Mouse (Mus musculus) embryo, embryonic 9.5 days (tissue): Measurements from ENCODE around the gene Lgr5.

ENCODE experiments used
- DNase-seq: peaks from one replicate; pipeline ENCODE4 v3.0.0-alpha.2; 2017; ENCODE audit errors: extremely low spot score

Lgr5 gene

DNA sequence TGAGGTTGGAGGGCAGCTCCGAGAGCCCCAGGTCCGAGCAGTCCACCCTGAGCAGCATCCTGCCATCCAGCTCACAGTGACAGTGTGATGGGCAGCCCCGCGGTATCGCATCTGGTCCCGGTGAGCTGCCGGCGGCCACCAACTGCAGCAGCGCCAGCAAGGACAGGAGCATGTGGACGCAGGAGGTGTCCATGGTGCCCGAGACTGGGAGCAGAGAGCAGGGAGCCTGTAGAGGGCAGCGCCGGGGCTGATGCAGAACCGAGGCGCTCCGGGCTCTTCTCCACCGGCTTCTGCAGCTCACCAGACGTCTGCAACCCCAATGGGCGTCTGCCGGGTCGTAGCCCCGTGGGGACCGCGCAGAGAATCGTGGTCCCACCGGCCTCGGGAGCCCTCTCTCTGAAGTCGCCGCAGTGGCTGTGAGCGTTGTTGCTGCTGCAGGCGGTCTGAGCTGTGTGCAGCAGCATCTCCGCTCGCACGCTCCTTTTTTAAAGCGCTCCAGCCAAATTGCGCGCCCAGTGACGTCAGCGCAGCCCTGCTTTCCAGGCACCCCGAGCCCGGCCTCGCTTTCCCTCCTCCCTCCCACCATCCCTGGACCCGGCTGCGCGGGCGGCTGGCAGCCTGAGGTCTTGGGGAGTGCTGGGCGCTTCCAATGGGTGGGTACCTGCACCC, at the start of gene Lgr5:
Lgr5 (minus strand) TSS at position 480 of the 669 bp plus-strand sequence.
- peak; percentile 79 for DNase-seq

DNA sequence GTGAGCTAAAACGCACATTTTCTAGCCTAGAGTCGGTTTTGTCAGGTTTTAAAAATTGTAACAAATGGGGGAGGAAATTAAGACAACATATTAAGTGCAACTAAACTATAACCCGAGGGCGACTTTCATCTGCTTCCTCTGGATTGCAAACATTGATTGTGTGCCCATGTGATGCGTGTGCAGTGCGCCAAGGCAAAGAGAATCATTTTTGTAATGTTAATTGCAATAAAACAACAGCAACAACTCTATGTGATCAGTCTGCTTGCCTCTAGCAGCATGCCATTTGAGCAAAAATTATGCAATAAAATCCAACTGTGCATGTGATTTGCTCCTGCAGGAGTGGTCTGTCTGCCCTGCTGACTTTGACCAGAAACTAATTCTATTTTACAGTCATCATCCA, 39.1 kb upstream of the Lgr5 start:
- DNase-seq, result no peak

DNA sequence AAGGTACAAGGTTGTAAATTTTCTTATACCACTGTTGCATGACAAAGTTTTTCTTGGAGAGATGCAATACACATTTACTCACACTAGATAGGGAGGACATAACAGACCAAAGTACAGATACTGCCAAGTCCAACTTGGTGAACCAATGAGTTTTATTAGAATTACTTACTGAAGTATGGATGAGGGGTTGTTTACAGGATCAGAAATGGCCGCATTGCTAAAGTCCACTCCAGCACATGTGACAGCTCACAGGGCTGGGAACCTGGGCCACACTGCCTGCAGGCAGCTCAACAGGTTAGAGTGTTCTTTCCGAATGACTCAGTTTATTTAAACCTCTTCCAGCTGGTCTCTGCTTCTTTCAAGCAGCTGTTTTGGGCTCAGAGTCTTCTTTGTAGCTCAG, 37.4 kb upstream of the Lgr5 start:
- DNase-seq, result no peak

DNA sequence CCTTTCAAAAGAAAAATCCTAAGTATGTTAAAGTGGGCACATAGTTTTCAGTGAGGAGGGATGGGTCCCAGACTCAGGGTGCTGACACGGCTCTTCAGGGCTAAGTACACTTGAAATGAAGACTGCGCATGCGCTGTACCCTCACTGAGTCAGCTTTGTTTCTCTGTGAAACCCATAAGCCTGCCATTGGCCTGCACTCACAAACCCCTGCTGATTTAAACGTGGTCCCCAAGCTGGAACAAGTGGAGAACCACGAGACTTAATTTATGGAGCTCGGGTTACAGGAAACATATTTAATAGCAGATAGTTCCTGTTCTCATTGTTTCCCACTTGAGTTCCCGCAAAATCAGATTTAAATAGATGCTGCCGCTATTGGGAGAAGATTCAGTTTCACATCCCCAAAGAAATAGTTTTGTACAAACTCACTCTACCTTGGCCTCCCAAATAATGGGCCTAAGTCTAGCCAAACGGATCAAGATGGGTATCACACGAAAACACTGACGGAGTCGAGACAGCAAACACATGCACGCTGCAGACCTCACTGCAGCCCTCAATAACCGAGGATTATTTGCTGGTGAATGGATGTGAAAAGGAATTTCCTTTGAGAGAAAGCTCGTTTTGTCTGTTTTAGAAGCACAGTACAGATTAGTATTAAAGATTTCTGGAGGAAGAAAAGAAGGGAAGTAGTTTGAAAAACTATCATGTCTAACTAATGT, 36.5 kb upstream of the Lgr5 start:
- DNase-seq, result no peak

DNA sequence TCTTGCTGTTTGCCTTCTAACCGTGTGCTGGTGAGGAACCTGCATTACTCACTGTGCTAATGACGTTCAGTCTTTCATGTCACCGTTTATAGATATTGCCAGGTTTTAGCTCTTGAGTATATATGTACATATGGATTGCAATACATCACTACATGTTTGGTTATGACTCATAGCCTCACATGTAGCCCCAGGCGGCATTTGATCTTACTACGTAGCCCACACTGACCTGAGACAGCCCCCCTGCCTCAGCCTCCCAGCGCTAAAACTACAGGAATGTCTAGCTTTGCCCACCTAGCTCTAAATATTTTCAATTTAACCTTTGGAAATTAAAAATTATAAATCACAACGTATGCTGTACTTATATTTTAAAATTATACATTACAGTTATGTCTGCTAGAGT, 35.9 kb upstream of the Lgr5 start:
- DNase-seq, result no peak

DNA sequence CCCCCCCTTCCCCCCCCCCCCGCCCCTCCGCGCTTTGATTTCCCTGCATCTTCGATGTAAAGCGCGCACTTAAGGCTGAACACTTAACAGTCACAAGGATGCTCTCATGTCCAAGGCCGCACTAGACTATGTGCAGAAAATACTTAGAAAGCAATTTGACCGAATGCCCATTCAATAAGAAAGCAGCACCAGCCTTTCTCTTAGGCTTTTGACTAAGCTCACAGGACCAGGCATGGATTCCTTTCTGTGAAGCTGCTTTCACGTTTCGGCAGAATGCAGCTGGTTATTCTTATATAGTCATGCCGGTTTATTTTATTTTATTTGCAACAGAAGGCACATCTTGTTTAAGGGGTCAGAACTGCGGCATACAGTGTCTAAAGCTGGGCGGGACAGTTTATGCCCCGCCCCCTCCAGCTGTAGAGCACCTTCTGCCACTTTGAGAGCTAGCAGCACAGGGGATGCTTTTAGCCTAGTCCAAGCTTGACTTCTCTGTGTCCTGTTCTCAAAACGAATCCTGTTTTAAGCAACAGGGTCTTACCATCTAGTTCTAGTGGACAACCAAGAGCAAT, 30.8 kb upstream of the Lgr5 start:
- peak; percentile 13 for DNase-seq

DNA sequence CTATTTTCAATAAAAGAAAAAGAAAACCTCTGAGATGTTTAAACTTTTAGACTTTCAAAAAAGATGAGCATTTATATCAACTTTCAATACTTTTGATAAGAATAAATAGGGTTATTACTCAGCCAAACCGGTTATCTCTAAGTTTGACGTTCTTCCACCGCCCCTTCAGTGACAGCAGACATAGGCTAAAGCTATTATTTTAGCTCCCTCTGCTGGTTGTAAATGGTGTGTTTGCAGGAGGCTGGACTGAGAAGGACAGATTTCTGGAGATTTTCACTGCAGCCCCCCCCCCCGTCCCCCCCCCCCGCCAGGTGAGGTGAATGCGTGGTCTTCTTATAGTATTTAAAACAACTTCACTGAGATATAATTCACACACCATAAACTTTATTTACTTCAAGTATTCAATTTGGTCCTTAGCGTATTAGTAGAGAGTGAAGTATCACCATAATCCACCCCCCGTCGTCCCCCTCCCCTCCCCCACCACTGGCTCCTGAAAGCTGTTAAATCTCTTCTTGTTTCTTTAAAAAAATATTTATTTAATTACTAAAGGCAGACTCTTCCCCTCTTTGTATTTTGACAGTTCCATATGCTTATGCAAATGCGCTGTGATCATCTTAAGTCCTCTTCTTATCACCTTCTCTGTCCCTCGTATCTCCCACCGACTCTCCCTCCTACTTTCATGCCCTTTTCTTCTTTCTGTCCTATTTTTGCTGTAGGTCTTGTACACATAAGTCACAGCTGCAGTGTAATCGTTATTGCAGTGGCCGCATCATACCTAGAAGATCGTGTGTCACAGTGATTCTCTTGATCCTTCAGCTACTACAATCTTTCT, 30.1 kb upstream of the Lgr5 start:
- peak; percentile 54 for DNase-seq

DNA sequence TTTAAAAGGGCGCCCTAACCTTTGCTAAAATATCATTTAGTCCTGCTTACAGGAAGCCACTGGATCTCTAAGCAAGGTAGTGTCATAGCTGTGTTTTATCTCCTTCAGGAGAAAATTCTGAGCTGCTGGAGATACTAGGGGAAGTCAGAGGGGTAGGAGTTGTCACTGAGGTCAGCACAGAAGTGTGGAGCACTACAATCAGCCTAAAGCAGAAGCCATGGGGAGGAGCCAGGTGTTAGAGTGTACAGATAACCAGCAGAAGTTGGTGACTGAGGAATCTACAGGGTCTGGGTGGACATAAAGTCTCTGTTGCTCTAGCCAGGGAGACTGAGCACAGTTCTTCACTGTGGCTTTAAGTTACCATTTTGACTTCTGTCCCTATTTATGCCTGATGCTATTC, 8.2 kb upstream of the Lgr5 start:
- no peak for DNase-seq

DNA sequence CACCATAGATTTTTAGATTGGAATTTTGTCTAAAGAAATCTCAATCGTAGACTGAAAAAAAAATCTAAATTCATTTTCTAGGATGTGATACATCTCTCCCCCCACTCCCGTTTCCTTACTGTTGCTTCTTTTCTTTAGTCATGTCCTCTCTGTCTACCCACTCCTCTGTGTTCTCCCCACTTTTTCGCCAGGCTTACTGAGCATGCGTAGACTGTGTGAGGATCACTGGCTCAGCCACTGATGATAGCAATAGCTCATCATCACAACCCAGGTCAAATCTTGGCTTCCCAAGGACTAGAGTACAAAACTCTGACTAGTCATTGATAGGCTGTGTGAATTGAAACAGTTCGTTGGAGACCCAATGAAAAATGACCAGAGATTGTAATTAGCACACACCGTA, 6.1 kb upstream of the Lgr5 start:
- no peak for DNase-seq

DNA sequence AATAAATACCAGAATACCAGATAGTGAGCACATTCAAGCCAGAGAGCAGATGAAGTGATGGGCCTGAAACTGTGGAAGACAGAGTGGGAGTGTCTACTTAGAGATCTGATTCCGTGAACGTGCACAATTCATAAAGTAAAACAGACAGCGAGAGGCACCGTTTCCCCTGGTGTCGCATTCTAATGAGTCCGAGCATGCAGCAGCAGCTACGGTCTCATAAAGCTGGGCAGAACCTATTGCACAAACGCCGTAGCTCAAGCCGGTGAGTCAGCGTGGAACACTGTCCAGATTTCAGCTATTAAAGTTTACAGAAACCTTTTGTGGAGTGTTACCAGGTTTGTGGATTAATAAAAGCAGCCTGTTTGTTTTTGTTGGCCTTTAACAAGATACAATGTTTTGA, 5.6 kb upstream of the Lgr5 start:
- DNase-seq, result no peak

DNA sequence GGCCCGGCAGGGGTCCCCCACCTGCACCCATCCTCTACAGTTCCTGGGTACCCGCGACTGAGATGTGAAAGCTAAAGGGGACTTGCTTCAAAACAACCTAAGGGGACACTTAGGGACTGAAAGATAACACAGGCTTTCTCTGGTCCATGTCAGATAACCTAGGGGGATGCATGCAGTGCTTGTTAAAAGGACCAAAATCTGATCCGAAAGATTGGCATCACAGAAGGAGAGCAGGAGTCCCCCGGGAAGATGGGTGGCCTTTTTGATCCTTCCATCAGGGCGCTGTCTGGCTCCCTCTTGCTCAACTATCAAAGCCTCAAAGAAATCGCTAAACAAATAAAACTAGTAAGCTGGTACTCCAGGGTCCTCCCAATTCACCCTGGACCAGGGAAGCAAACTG, 399 bp upstream of the Lgr5 start:
- DNase-seq, result no peak

DNA sequence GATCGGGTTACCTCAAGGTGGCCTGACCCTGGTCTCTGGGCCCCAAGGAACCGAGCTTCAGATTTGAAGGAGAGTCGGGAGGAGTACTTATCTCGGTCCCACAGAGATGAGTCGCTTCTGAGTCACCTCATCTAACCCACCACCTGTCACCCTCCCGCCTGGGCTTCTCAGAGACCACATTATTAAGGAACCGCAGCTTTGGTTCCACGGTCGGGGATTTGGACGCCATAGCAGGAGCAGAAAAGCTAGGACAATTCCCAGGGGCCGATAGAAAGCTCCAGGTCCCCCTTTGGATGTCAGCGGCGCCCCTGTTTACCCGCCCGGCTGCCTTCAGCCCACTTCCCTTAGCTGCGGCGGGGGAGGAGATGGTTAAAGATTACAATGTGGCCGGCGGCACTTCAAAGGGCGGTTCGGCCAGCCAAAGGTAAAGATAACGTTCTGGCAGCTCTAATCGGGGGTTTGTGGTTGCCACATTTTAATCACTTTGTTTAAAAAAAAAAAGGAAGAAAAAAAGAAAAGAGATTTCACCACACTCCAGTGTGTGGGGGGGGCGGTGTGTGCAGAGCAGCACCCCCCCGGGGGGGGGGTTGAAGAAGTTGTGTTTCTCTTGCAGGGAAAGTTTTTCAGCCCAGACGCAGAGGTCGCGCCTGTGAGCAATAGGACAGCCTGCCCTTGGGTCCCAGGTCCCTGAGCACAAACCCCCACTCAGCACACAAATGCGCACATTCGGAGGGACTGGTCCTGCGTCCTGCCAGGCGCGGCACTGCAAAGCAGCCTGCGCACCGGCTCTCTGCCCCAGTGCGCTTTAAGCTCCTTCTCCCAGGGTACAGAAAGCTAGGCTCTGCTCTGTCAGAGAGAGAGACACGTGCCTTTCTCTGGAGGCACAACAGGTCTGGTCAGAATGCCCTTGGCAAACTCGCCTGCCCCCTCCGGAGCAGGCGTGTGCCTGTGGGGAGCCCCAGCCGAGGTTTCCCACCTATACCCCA, 1.0 kb downstream of the Lgr5 start:
- DNase-seq, result peak; percentile 60

DNA sequence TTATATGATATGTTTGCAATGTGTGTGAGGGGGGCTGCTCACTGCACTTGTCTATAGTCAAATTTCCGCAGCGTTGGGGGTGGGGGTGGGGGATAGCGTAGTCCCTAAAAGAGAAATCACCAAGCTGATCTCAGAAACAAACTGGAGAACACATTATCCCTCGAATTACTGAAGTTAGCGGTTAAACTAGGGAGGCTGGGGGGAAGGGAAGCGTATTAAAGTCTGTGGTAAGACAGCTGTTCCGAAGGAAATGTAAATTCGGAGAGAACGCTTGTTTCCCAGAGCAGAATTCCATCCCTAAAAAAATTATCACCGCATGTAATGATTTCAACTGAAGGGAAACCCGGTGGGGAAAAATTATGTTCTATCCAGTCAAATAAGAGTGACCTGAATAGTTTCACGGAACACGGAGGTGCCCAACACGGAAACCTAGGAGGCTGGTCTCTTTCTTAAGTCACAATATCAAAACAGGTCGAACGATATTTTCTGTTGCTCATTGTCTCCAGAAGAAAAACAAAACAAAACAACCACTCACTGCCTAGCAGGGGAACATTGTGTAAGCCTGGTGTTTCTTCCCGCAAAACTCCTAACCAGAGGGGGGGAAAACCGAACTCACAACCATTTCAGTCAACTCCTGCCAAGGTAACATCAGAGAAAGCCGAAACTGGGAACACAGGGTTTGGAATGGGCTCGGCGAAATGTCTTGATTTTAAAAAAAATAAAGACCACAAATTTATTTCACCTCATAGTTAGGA, 1.9 kb downstream of the Lgr5 start:
- DNase-seq, result no peak

DNA sequence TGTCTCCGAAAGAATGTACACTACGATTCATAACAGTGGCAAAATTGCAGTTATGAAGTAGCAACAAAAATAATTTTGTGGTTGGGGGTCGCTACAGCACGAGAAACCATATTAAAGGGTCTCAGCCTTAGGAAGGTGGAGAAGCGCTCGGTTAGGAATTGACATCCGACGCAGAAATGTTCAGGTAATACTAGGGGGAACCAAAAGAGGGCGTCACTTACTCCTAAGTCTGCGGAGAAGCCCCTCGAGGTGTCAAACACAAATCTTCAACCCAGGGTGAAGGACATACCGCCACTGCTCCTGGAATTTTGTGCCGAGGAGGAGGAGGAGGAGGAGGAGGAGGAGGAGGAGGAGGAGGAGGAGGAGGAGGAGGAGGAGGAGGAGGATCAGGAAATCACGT, 2.9 kb downstream of the Lgr5 start:
- DNase-seq, result no peak

DNA sequence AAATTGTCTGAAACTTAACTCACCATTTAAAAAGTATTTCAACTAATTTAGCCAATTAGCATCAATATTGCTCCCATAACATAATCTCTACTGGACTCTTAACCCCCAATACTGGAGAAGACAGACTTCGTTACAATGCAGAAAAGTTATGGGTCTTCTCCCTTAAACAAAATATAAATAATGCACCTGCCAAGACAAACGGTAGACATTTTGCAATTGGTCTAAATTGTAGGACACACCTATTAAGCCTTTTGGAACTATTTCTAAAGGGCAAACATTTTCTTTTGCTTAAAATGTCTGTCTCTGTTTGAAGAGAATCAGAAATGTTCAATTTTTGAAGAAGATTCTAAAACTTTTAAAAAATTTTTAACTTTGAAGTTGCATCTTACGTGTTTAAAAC, 4.5 kb downstream of the Lgr5 start:
- no peak for DNase-seq

DNA sequence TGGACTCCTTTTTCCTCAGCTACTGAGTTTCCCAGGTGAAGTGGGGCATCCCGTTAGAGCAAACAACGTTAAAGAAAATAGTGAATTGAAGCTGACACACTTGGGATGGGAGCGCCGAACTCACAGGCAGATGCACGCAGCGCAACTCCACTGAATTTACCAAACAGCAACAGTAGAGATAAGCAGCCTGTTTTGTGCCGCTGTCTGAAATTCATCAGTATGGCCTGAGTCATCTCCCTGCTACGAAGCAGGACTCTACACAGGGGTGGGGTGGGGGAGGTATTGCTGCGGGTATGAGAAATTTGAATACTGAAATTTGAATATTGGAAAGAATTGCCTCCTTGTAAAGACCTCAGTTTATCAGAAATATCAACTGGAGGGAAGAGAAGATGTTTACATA, 5.6 kb downstream of the Lgr5 start:
- DNase-seq, result no peak

DNA sequence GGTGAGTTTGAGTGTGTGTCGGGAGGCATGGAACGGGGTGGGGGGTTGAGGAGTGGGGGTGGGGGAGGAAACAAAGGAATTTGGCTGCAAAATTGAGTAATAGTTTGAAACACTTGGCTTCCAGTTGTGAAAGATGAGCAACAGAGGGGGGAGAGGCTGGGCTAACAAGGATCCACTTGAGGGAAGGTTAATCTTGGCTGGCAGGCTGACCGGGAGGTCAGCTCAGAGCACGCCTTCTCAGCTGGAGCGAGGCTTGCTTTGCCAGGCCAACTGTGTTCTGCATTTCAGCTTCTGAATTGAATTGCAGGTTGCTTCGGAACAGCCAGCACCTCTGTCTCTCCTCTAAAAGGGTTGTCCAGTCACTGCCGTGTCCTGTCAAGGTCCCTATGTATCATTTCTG, 8.1 kb downstream of the Lgr5 start:
- peak; percentile 41 for DNase-seq

DNA sequence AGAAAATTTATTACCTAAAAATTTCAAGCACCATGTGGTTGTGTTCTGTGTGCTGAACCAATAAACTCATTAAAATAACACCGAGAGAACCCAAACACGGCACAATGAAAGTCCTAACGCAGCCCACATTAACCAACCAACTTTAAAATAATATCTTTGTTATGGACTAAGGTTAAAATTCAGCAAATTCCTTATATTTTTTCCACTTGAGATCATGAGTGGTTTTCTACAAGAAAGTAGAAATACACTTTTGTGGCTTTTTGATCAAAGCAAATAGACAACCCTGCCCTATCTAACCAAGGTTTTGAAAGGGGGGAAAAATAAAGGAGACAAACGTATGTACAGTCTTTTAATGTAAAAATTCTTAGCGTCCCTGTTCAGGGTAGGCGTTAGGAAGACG, 8.5 kb downstream of the Lgr5 start:
- DNase-seq, result no peak

DNA sequence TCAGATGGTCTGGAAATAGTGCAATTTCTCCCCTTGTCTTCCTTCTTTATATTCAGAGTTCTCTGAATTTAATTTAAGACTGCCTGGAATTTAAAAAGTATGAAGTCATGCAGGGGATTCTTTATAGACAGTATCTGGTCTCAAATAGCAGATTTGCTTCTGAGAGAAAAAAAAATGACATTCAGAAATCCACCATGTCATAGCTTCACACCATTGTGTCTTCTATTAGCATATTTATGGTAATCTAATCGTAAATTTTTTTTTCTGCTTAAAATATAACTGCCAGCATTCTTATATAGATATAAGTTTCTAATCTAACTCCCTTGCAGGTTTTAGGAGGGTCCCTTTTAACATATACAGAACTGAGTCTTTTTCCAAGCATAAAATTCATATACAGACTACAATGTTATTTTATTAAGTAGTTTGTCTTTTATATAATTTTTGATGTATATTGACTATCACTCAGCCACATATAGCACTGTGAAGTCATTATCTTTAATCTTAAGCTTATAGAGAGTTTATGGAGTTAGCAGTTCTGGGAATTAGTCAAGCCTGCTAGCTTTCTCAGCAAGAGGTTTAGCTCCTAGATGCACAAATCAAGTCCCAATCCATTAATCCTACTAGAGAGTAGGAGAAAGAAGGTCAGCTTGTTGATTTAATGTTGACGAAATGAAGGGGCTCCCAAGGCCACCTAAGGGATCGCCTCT, 15.7 kb downstream of the Lgr5 start:
- DNase-seq, result no peak

DNA sequence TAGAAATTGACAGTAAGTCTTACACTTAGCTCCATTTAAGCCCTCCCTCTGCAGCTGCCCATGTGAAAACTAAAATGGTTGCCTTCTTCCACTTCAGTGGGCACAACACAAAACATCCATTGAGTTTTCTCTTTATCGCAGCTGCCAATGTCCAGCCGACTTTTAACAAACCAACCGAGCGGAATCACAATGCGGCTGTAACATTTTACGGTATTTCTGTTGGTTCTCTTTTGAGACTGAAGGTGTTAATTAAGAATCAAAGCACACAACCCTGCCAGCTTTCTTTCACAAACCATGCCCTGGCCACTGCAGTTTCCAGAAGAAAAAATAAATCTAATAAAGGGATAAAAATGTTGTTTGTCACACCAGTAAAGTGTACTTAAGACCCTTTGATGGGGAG, 16.3 kb downstream of the Lgr5 start:
- peak; percentile 53 for DNase-seq
